In the genomic region with DNA sequence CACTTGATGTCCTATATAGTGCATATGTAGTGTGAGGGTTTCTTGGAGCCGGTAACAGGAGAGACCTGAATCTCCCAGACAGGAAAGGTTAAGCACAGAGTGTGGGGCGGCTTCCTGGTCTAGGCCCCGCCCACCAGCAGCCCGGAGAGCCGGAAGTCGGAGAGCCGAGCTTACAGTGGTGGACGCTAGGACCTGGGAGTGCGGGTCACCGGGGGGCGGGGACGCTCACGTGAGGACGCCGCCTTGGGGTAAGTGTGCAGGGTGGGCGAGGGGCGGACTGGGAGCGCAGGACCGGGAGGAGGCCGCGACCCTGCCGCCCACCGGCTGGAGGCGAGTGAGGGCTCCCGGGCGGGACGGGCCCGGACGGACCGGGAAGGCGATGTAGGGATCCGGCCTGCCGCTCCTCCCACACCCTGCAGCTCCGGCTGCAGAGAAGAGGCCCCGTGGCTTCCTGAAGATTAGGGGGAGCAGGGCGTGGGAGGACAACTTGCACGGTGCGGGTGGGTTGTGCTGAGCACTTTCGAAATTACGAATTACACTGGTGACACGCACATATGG, we compare ENCODE assay signal across 8 mouse cellular contexts. TPM values are rescaled to one million over a fixed set of nuclear protein-coding genes. Genes with fewer than 3 reads are reported as not detected.
DNase-seq lines count a peak whose midpoint lies in the region; ATAC-seq and TF ChIP-seq lines count a peak whose summit lies in the region.

A gene (plus strand): TSS at position 144 of the 558 bp plus-strand sequence.

- H3K4me3 ChIP-seq in MEL (ENCODE audit: control insufficient read depth in 1 of 2, insufficient read depth in 1 of 2, low read depth in 2 of 2, low read length in 2 of 2): peak within 1 kb of the TSS; percentile 78 to 90
- peak within 1 kb of the TSS; percentile 100 for H3K4me3 ChIP-seq in cerebellum, adult 2 months (replicated peaks; ENCODE audit: insufficient read depth, low read depth, low read length)
- peak within 1 kb of the TSS; percentile 78 for H3K4me3 ChIP-seq in lung, postnatal 0 days (ENCODE audit: low read depth, low read length)

- H3K27me3 ChIP-seq in MEL (ENCODE audit: control insufficient read depth in 1 of 2, insufficient read depth in 2 of 2, low read length in 2 of 2): no peaks in the 10 kb centered on the region
- no peaks in the 10 kb centered on the region for H3K27me3 ChIP-seq in cerebellum, adult 2 months (ENCODE audit: control insufficient read depth, insufficient read depth, low read length)
- H3K27me3 ChIP-seq in lung, postnatal 0 days (replicated peaks; ENCODE audit: insufficient read depth, low read length): no peaks in the 10 kb centered on the region

- peaks cover 0 to 8% of the 10 kb centered on the region in 2 experiments for H3K36me3 ChIP-seq in MEL (ENCODE audit: control insufficient read depth in 1 of 2, insufficient read depth in 2 of 2, low read length in 2 of 2)
- peaks cover 16% of the 10 kb centered on the region for H3K36me3 ChIP-seq in lung, postnatal 0 days (ENCODE audit: insufficient read depth, low read length)

- H3K4me2 ChIP-seq in lung, postnatal 0 days (replicated peaks; ENCODE audit: low read depth, low read length): peak within 1 kb of the TSS; percentile 52

- peaks cover 12% of the 10 kb centered on the region for H3K79me2 ChIP-seq in MEL (ENCODE audit: control insufficient read depth, insufficient read depth, low read length, poor library complexity)

- DNase-seq in MEL (ENCODE audit: low read depth, low spot score): peak; percentile 96
- peak; percentile 85 to 87 for DNase-seq in cerebellum, adult 2 months
- peak; percentile 88 for DNase-seq in forelimb bud, embryonic 11.5 days (ENCODE audit: low read depth, low spot score)
- peak; percentile 92 for DNase-seq in layer of hippocampus, adult 9-11 months
- DNase-seq in lung, postnatal 0 days (ENCODE audit: low spot score): peak; percentile 97
- DNase-seq in ovary, postnatal 14 days (ENCODE audit: low spot score): peak; percentile 74
- DNase-seq in thymus, postnatal 14 days: peak; percentile 91

- TF ChIP-seq RAD21 in MEL (IDR thresholded peaks at IDR 0.05; ENCODE audit: low read depth, low read length): no peak

- peaks cover 0 to 11% of the 10 kb centered on the region in 2 experiments; a peak in 3 of 4 replicates for H3K4me1 ChIP-seq in MEL (ENCODE audit: control insufficient read depth in 1 of 2, insufficient read depth in 2 of 2, low read length in 2 of 2)
- peaks cover 5% of the 10 kb centered on the region; the same call in 1 of the 2 replicates for H3K4me1 ChIP-seq in cerebellum, adult 2 months (ENCODE audit: control insufficient read depth, insufficient read depth, low read length)
- no peaks in the 10 kb centered on the region; the same call in 1 of the 2 replicates for H3K4me1 ChIP-seq in lung, postnatal 0 days (ENCODE audit: insufficient read depth, low read depth, low read length)

- ATAC-seq in hematopoietic stem cell, adult 5-6 weeks (replicated peaks in 1 of 2; ENCODE audit: insufficient read depth in 1 of 2, low FRiP score in 2 of 2, low TSS enrichment in 1 of 2, low read depth in 1 of 2, poor library complexity in 2 of 2, severe bottlenecking in 2 of 2): peak; percentile 87 to 94
- peak; percentile 99 for ATAC-seq in lung, postnatal 0 days

- no peak for TF ChIP-seq CTCF in MEL (IDR thresholded peaks at IDR 0.05 in 2 of 3, conservative IDR thresholded peaks at IDR 0.05 in 1 of 3; ENCODE audit: control insufficient read depth in 1 of 3, insufficient read depth in 1 of 3, low read depth in 2 of 3, low read length in 3 of 3, poor library complexity in 1 of 3, severe bottlenecking in 1 of 3)
- no peak for TF ChIP-seq CTCF in cerebellum, adult 2 months (IDR thresholded peaks at IDR 0.05; ENCODE audit: borderline replicate concordance, insufficient read depth, low read depth, low read length)
- TF ChIP-seq CTCF in lung, postnatal 0 days (IDR thresholded peaks at IDR 0.05): peak; percentile 19

- under 1% methylated on average over 40 of the region's 41 CpGs for WGBS in cerebellum, adult 2 months
- 1% methylated on average over 32 of the region's 41 CpGs for WGBS in lung, postnatal 0 days

- TF ChIP-seq EP300 in MEL (IDR thresholded peaks at IDR 0.05; ENCODE audit: low read depth in 1 of 2, low read length in 2 of 2): peak in 1 of 2 experiments; percentile 14; a peak in 1 of 4 replicates
- no peak; the same call in 1 of the 2 replicates for TF ChIP-seq EP300 in lung, postnatal 0 days (IDR thresholded peaks at IDR 0.05)

- TF ChIP-seq POLR2A in MEL (IDR thresholded peaks at IDR 0.05; ENCODE audit: control insufficient read depth in 1 of 2, insufficient read depth in 1 of 2, low read depth in 1 of 2, low read length in 2 of 2, poor library complexity in 1 of 2): peak; percentile 69 to 74; a peak in 3 of 4 replicates
- peak; percentile 41; the same call in 1 of the 2 replicates for TF ChIP-seq POLR2A in cerebellum, adult 2 months (IDR thresholded peaks at IDR 0.05; ENCODE audit: borderline replicate concordance, insufficient read depth, low read length)

- H3K9ac ChIP-seq in MEL (ENCODE audit: control insufficient read depth, low read depth, low read length, poor library complexity, severe bottlenecking): peak within 1 kb of the TSS; percentile 78
- peak within 1 kb of the TSS; percentile 71 for H3K9ac ChIP-seq in lung, postnatal 0 days (replicated peaks; ENCODE audit: low read depth)

- H3K9me3 ChIP-seq in MEL (replicated peaks; ENCODE audit: insufficient read depth, low read length): no peaks in the 10 kb centered on the region
- H3K9me3 ChIP-seq in lung, postnatal 0 days (ENCODE audit: low read length): no peaks in the 10 kb centered on the region

- H3K27ac ChIP-seq in MEL (ENCODE audit: control insufficient read depth, low read depth, low read length): peak within 1 kb of the TSS; percentile 51
- peak within 1 kb of the TSS; percentile 68 for H3K27ac ChIP-seq in cerebellum, adult 2 months (ENCODE audit: insufficient read depth, low read length)
- H3K27ac ChIP-seq in lung, postnatal 0 days (ENCODE audit: low read length): peak within 1 kb of the TSS; percentile 78

TF ChIP-seq in MEL, 35 proteins besides CTCF, POLR2A, EP300 and RAD21:
- peak; percentile 37; the same call in 1 of the 2 replicates for TF ChIP-seq ZMIZ1 (IDR thresholded peaks at IDR 0.05; ENCODE audit: low read depth, low read length)
- TF ChIP-seq MEF2A (IDR thresholded peaks at IDR 0.05; ENCODE audit: extremely low read depth, insufficient replicate concordance, low read depth, low read length, poor library complexity, severe bottlenecking): no peak
- 0 out of 2 replicates have a peak, but pooled peaks have one; percentile 66 for TF ChIP-seq CHD1 (IDR thresholded peaks at IDR 0.05; ENCODE audit: low read depth, low read length)
- TF ChIP-seq ZKSCAN1 (IDR thresholded peaks at IDR 0.05; ENCODE audit: low read depth, low read length): no peak
- peak; percentile 98 for TF ChIP-seq SIN3A (IDR thresholded peaks at IDR 0.05; ENCODE audit: low read length)
- peak; percentile 92 for TF ChIP-seq USF1 (IDR thresholded peaks at IDR 0.05; ENCODE audit: low read depth, low read length)
- TF ChIP-seq MYB (IDR thresholded peaks at IDR 0.05; ENCODE audit: low read depth, low read length): 0 out of 2 replicates have a peak, but pooled peaks have one; percentile 33
- peak; percentile 80 for TF ChIP-seq NELFE (IDR thresholded peaks at IDR 0.05; ENCODE audit: low read depth, low read length)
- peak; percentile 8; the same call in 1 of the 2 replicates for TF ChIP-seq MYC (IDR thresholded peaks at IDR 0.05; ENCODE audit: low read depth, low read length)
- peak; percentile 86 for TF ChIP-seq HCFC1 (IDR thresholded peaks at IDR 0.05; ENCODE audit: low read depth, low read length)
- no peak; the same call in 1 of the 2 replicates for TF ChIP-seq MAX (IDR thresholded peaks at IDR 0.05; ENCODE audit: low read length)
- TF ChIP-seq TCF12 (IDR thresholded peaks at IDR 0.05; ENCODE audit: low read depth, low read length): peak; percentile 57
- peak; percentile 100 for TF ChIP-seq BHLHE40 (IDR thresholded peaks at IDR 0.05; ENCODE audit: borderline replicate concordance, low read depth, low read length)
- TF ChIP-seq USF2 (IDR thresholded peaks at IDR 0.05; ENCODE audit: borderline replicate concordance in 1 of 2, insufficient read depth in 1 of 2, low read depth in 1 of 2, low read length in 2 of 2): 0 out of 4 replicates have a peak, but pooled peaks of 1 of the 2 experiments have one; percentile 44
- peak; percentile 69; the same call in 1 of the 2 replicates for TF ChIP-seq UBTF (IDR thresholded peaks at IDR 0.05; ENCODE audit: borderline replicate concordance, insufficient read depth, low read depth, low read length)
- no peak for TF ChIP-seq SMC3 (IDR thresholded peaks at IDR 0.05; ENCODE audit: low read depth, low read length)
- TF ChIP-seq TBP (IDR thresholded peaks at IDR 0.05; ENCODE audit: low read depth, low read length): peak; percentile 56; the same call in 1 of the 2 replicates
- TF ChIP-seq ELF1 (IDR thresholded peaks at IDR 0.05; ENCODE audit: low read depth, low read length): peak; percentile 98
- peak; percentile 62; the same call in 1 of the 2 replicates for TF ChIP-seq ETS1 (IDR thresholded peaks at IDR 0.05; ENCODE audit: low read depth, low read length)
- 0 out of 2 replicates have a peak, but pooled peaks have one; percentile 25 for TF ChIP-seq ZNF384 (IDR thresholded peaks at IDR 0.05; ENCODE audit: low read depth, low read length)
- peak; percentile 52; the same call in 1 of the 2 replicates for TF ChIP-seq KAT2A (conservative IDR thresholded peaks at IDR 0.05; ENCODE audit: low read depth, low read length)
- 0 out of 2 replicates have a peak, but pooled peaks have one; percentile 12 for TF ChIP-seq NRF1 (IDR thresholded peaks at IDR 0.05; ENCODE audit: insufficient read depth, low read depth, low read length, poor library complexity, severe bottlenecking)
- peak; percentile 77 for TF ChIP-seq POLR2AphosphoS2 (IDR thresholded peaks at IDR 0.05; ENCODE audit: low read length)
- no peak for TF ChIP-seq CHD2 (IDR thresholded peaks at IDR 0.05; ENCODE audit: low read length)
- no peak; the same call in 1 of the 2 replicates for TF ChIP-seq RCOR1 (IDR thresholded peaks at IDR 0.05; ENCODE audit: low read depth, low read length)
- TF ChIP-seq MAZ (IDR thresholded peaks at IDR 0.05; ENCODE audit: low read depth, low read length): peak; percentile 94; the same call in 1 of the 2 replicates
- TF ChIP-seq MXI1 (IDR thresholded peaks at IDR 0.05; ENCODE audit: low read depth, low read length): peak; percentile 89
TF ChIP-seq in MEL: peak in this region for 21.

RNA-seq across cellular contexts. Expression of the gene that starts here (rescaled TPM):
- total RNA-seq in MEL (2012; rRNA removed): 37.0 and 37.8 TPM in 2 replicates
- 10 to 100 TPM in 1 of 2 experiments, not detected in 1; 58.6 TPM for polyA plus RNA-seq in MEL (2012; ENCODE audit: insufficient read depth in 1 of 2, insufficient read length in 2 of 2, low read depth in 1 of 2, low replicate concordance in 2 of 2, missing spikeins in 1 of 2)
- 52.5 and 53.4 TPM in 2 replicates for polyA plus RNA-seq in cerebellum, adult 2 months (2012; rRNA removed)
- 34.0 and 36.1 TPM in 2 replicates for total RNA-seq in hematopoietic stem cell, adult 5-6 weeks (2017)
- polyA plus RNA-seq in lung, postnatal 0 days (2015; fragmentation: Nextera tagmentation; extraction: Ambion mirVana): 40.1 and 43.4 TPM in 2 replicates

Comparison
In these comparisons a context has a peak if more than half of its experiments do, and no peak if none do; other contexts are left out.
1. Peak in every context shown above with its lines: DNase-seq, ATAC-seq, H3K4me3 ChIP-seq and H3K27ac ChIP-seq.